Mouse (Mus musculus) left cerebral cortex, adult 2 months (tissue): ENCODE measurements around the gene Eif4a2. TPM values are rescaled to one million over a fixed set of nuclear protein-coding genes. Genes with fewer than 3 reads are reported as not detected.

ENCODE experiments used
- DNase-seq, 2 experiments: peaks; one replicate each; pipeline ENCODE4 v3.0.0; 2021 to 2022; ENCODE audit warnings: low spot score in 2 of 2, mixed read lengths in 1 of 2; ENCODE audit errors: extremely low spot score in 1 of 2
- H3K27ac ChIP-seq: fragments of 200-600 bp; 2 replicates; pipeline ENCODE4 v1.8.1; 2022
- H3K4me3 ChIP-seq: fragments of 200-600 bp; 2 replicates; pipeline ENCODE4 v1.8.1; 2022
- CTCF ChIP-seq: fragments of 200-600 bp; IDR thresholded peaks from 2 replicates; pipeline ENCODE4 v1.8.1; 2022; ENCODE audit warnings: antibody characterized with exemption, mild to moderate bottlenecking, moderate library complexity
- intact Hi-C: fragments of 180-260 bp; cut with DNase I; formaldehyde crosslinking; loops from one replicate; pipeline ENCODE4 v1.15.1; 2025
- total RNA-seq, 2 experiments: library from RNA; stranded (reverse); gene quantifications; 2 replicates each; pipeline ENCODE4 v1.2.3; 2021

Eif4a2 gene
- total RNA-seq, 2 experiments from 2014 or later: 838 to 905 TPM

GRCm38 (mm10) chr16:23132336-23132735 lies 25.1 kb downstream of the Eif4a2 start:
- no peak for DNase-seq
- TF ChIP-seq CTCF: no peak
- intact Hi-C loops: no loop called here
- H3K27ac ChIP-seq: no peak overlapping the region
- no peak overlapping the region for H3K4me3 ChIP-seq

- Histone ChIP-seq H3K27ac (no peak overlapping the region), H3K4me3 (no peak overlapping the region)
- intact Hi-C loops: loop anchor here (1.0 to 2.0 kb wide), 2 partner anchors 49 to 259 kb away; no protein-coding TSS in a partner anchor
- no peak for DNase-seq
- TF ChIP-seq CTCF: peak; percentile 84
Measured at GRCm38 (mm10) chr16:23135421-23136149, 28.3 kb downstream of the Eif4a2 start.

GRCm38 (mm10) chr16:23136406-23136970 lies 29.2 kb downstream of the Eif4a2 start:
- intact Hi-C loops: no loop called here

GRCm38 (mm10) chr16:23140911-23141310 lies 33.7 kb downstream of the Eif4a2 start:
- Histone ChIP-seq H3K4me3 (no peak overlapping the region), H3K27ac (no peak overlapping the region)
- intact Hi-C loops: no loop called here
- TF ChIP-seq CTCF: no peak
- DNase-seq: no peak

More at GRCm38 (mm10) chr16:23136406-23136970, 29.2 kb downstream of the Eif4a2 start:
- Histone ChIP-seq H3K4me3 (no peak overlapping the region), H3K27ac (no peak overlapping the region)
- TF ChIP-seq CTCF: no peak
- DNase-seq: no peak

GRCm38 (mm10) chr16:23144326-23144725 lies 37.1 kb downstream of the Eif4a2 start:
- H3K4me3 ChIP-seq: no peak overlapping the region
- TF ChIP-seq CTCF: no peak
- DNase-seq: no peak
- intact Hi-C loops: no loop called here
- no peak overlapping the region for H3K27ac ChIP-seq

GRCm38 (mm10) chr16:23145211-23145610 lies 38.0 kb downstream of the Eif4a2 start:
- intact Hi-C loops: no loop called here
- Histone ChIP-seq H3K27ac (no peak overlapping the region), H3K4me3 (no peak overlapping the region)
- no peak for TF ChIP-seq CTCF
- DNase-seq: no peak

GRCm38 (mm10) chr16:23146280-23146679 lies 39.0 kb downstream of the Eif4a2 start, which contains the start of gene Adipoq:
Adipoq (plus strand) TSS chr16:23146536.
- no peak for DNase-seq
- Histone ChIP-seq H3K27ac (no peak within 1 kb of the TSS), H3K4me3 (no peak within 1 kb of the TSS)
- no peak for TF ChIP-seq CTCF
- intact Hi-C loops: no loop called here

GRCm38 (mm10) chr16:23148936-23149335 lies 41.7 kb downstream of the Eif4a2 start:
- no peak for DNase-seq
- no peak for TF ChIP-seq CTCF
- intact Hi-C loops: no loop called here

GRCm38 (mm10) chr16:23149396-23149795 lies 42.2 kb downstream of the Eif4a2 start:
- DNase-seq: no peak
- intact Hi-C loops: no loop called here
- Histone ChIP-seq H3K27ac (no peak overlapping the region), H3K4me3 (no peak overlapping the region)
- TF ChIP-seq CTCF: no peak

More at GRCm38 (mm10) chr16:23148936-23149335, 41.7 kb downstream of the Eif4a2 start:
- no peak overlapping the region for H3K27ac ChIP-seq
- H3K4me3 ChIP-seq: no peak overlapping the region

GRCm38 (mm10) chr16:23151423-23151822 lies 44.2 kb downstream of the Eif4a2 start:
- peak; percentile 64 for TF ChIP-seq CTCF
- intact Hi-C loops: loop anchor here (1.0 to 2.0 kb wide), 3 partner anchors 73 to 801 kb away; partner anchors contain the start of gene St6gal1
- Histone ChIP-seq H3K4me3 (no peak overlapping the region), H3K27ac (no peak overlapping the region)
- DNase-seq: peak in 1 of 2 experiments; percentile 31

GRCm38 (mm10) chr16:23154261-23154660 lies 47.0 kb downstream of the Eif4a2 start:
- intact Hi-C loops: no loop called here
- Histone ChIP-seq H3K4me3 (no peak overlapping the region), H3K27ac (no peak overlapping the region)
- no peak for DNase-seq
- no peak for TF ChIP-seq CTCF

- Histone ChIP-seq H3K4me3 (no peak overlapping the region), H3K27ac (no peak overlapping the region)
- intact Hi-C loops: no loop called here
- TF ChIP-seq CTCF: no peak
- no peak for DNase-seq
Measured at GRCm38 (mm10) chr16:23157013-23157412, 49.8 kb downstream of the Eif4a2 start.
